ENCODE assay signal across 31 mouse cellular contexts in genomic region chr8:11691284-11691683, GRCm38 (mm10). TPM values are rescaled to one million over a fixed set of nuclear protein-coding genes. Genes with fewer than 3 reads are reported as not detected.
A peak's percentile ranks its signal among the peaks of the same experiment; 100 is the strongest.
DNase-seq lines count a peak whose midpoint lies in the region; ATAC-seq and TF ChIP-seq lines count a peak whose summit lies in the region.
"Had no signal": no experiment of that assay in that cellular context is flagged by ENCODE, and none has a peak within 500 bp of the region (broad histone marks: within the 10 kb centered on the region; RNA-seq: fewer than 3 reads in every experiment).

No protein-coding gene starts in this region.

- ATAC-seq in frontal cortex, adult (ENCODE audit: low TSS enrichment) = peak; percentile 83
- ATAC-seq in hindbrain, postnatal 0 days = no peak
- ATAC-seq in intestine, embryonic 16.5 days = no peak
- ATAC-seq: forebrain, embryonic 16.5 days; hindbrain, embryonic 16.5 days had no signal

- WGBS in hindbrain, postnatal 0 days = 93% methylated on average over 6 of the region's 6 CpGs
- 83% methylated on average over 6 of the region's 6 CpGs for WGBS in intestine, embryonic 16.5 days

- TF ChIP-seq CTCF in hindbrain, postnatal 0 days (IDR thresholded peaks at IDR 0.05; ENCODE audit: low read depth) = no peak

- no peaks in the 10 kb centered on the region for H3K27me3 ChIP-seq in hindbrain, postnatal 0 days (ENCODE audit: insufficient read depth, low read length)
- no peaks in the 10 kb centered on the region for H3K27me3 ChIP-seq in intestine, embryonic 16.5 days (replicated peaks; ENCODE audit: control insufficient read depth, insufficient read depth, low read length)
- H3K27me3 ChIP-seq: embryonic facial prominence, embryonic 15.5 days; forebrain, embryonic 12.5 days; hindbrain, embryonic 12.5 days had no signal

- no peaks in the 10 kb centered on the region for H3K9me3 ChIP-seq in hindbrain, postnatal 0 days (ENCODE audit: low read length)
- H3K9me3 ChIP-seq in intestine, embryonic 16.5 days (ENCODE audit: control insufficient read depth, low read length) = no peaks in the 10 kb centered on the region
- H3K9me3 ChIP-seq: embryonic facial prominence, embryonic 15.5 days; forebrain, embryonic 12.5 days; heart, embryonic 10.5 days; hindbrain, embryonic 12.5 days had no signal

- no peaks in the 10 kb centered on the region for H3K4me1 ChIP-seq in hindbrain, postnatal 0 days (ENCODE audit: insufficient read depth, low read length)
- H3K4me1 ChIP-seq in intestine, embryonic 16.5 days (ENCODE audit: control insufficient read depth, insufficient read depth, low read length) = no peaks in the 10 kb centered on the region
- H3K4me1 ChIP-seq: embryonic facial prominence, embryonic 15.5 days; hindbrain, embryonic 12.5 days had no signal

- H3K27ac ChIP-seq in hindbrain, postnatal 0 days = no peak overlapping the region
- H3K27ac ChIP-seq in intestine, embryonic 16.5 days (ENCODE audit: low read length) = no peak overlapping the region
- H3K27ac ChIP-seq: embryonic facial prominence, embryonic 15.5 days; forebrain, embryonic 12.5 days; heart, embryonic 10.5 days; hindbrain, embryonic 12.5 days had no signal

- DNase-seq in frontal cortex, postnatal 25 days (ENCODE audit: low spot score in 2 of 2) = no peak
- peak; percentile 37 for DNase-seq in 3134 (ENCODE audit: extremely low read depth, insufficient read length, low spot score)
- peak; percentile 81 for DNase-seq in NIH3T3 (ENCODE audit: low read depth)
- peak; percentile 52 for DNase-seq in fibroblast of lung, adult 2 months (ENCODE audit: low read depth)
- DNase-seq in hindbrain, postnatal 0 days (ENCODE audit: low spot score) = no peak
- no peak for DNase-seq in right cerebral cortex, postnatal 14 days
- DNase-seq: adrenal gland, adult 2 months; adrenal gland, postnatal 36 days; cerebellum, adult 11 months; cerebellum, adult 8-10 months; cerebellum, postnatal 14 days; embryo, embryonic 11 days; heart, postnatal 4 days had no signal

- H3K4me3 ChIP-seq in hindbrain, postnatal 0 days (ENCODE audit: low read length) = no peak overlapping the region
- no peak overlapping the region for H3K4me3 ChIP-seq in intestine, embryonic 16.5 days (ENCODE audit: low read length)
- H3K4me3 ChIP-seq: embryonic facial prominence, embryonic 15.5 days; forebrain, embryonic 12.5 days; heart, embryonic 10.5 days; hindbrain, embryonic 12.5 days had no signal

- H3K4me2 ChIP-seq in hindbrain, postnatal 0 days (ENCODE audit: low read depth, low read length) = no peak overlapping the region
- no peak overlapping the region for H3K4me2 ChIP-seq in intestine, embryonic 16.5 days (ENCODE audit: low read depth, low read length)
- H3K4me2 ChIP-seq: embryonic facial prominence, embryonic 15.5 days; forebrain, embryonic 12.5 days; hindbrain, embryonic 12.5 days had no signal

- H3K36me3 ChIP-seq in hindbrain, postnatal 0 days (ENCODE audit: insufficient read depth, low read length) = no peaks in the 10 kb centered on the region
- H3K36me3 ChIP-seq in intestine, embryonic 16.5 days (ENCODE audit: control insufficient read depth, insufficient read depth, low read length) = no peaks in the 10 kb centered on the region
- H3K36me3 ChIP-seq: embryonic facial prominence, embryonic 15.5 days; forebrain, embryonic 12.5 days; G1E; heart, embryonic 10.5 days; hindbrain, embryonic 12.5 days had no signal

- no peak overlapping the region for H3K9ac ChIP-seq in hindbrain, postnatal 0 days (replicated peaks; ENCODE audit: low read length)
- H3K9ac ChIP-seq in intestine, embryonic 16.5 days (ENCODE audit: low read depth, low read length) = no peak overlapping the region
- H3K9ac ChIP-seq: embryonic facial prominence, embryonic 15.5 days; forebrain, embryonic 12.5 days; hindbrain, embryonic 12.5 days had no signal

RNA-seq across cellular contexts. Expression of gene 1700016D06Rik, which starts 9.6 kb away (rescaled TPM):
- total RNA-seq in hindbrain, postnatal 0 days (2014; rRNA removed) = not detected in 2 replicates
- 0.82 TPM in 1 of 2 replicates, not detected in the other for polyA plus RNA-seq in hindbrain, postnatal 0 days (2015; fragmentation: Nextera tagmentation; extraction: Ambion mirVana)
- not detected in 2 replicates for polyA plus RNA-seq in intestine, embryonic 16.5 days (2015; fragmentation: Nextera tagmentation; extraction: Ambion mirVana)
- total RNA-seq: adrenal gland, adult 2 months; adrenal gland, postnatal 36 days; common myeloid progenitor, adult 5-6 weeks; gastrocnemius, postnatal 10 days; gastrocnemius, postnatal 4 days; heart, adult 18-20 months; heart, postnatal 10 days; heart, postnatal 4 days had no signal
- polyA plus RNA-seq: adrenal gland, adult 2 months; brain, embryonic 14.5 days; embryonic facial prominence, embryonic 11.5 days; embryonic facial prominence, embryonic 15.5 days; forebrain, embryonic 12.5 days; G1E; heart, embryonic 10.5 days; heart, embryonic 14.5 days; hindbrain, embryonic 12.5 days; hindbrain, embryonic 16.5 days; intestine, embryonic 14.5 days had no signal

RNA-seq across cellular contexts. Expression of gene Arhgef7, which starts 36.2 kb away (rescaled TPM):
- total RNA-seq in hindbrain, postnatal 0 days (2014; rRNA removed) = 101 and 105 TPM in 2 replicates
- 49.7 and 53.9 TPM in 2 replicates for polyA plus RNA-seq in hindbrain, postnatal 0 days (2015; fragmentation: Nextera tagmentation; extraction: Ambion mirVana)
- 23.9 and 24.0 TPM in 2 replicates for polyA plus RNA-seq in intestine, embryonic 16.5 days (2015; fragmentation: Nextera tagmentation; extraction: Ambion mirVana)

RNA-seq across cellular contexts. Expression of gene Ankrd10, which starts 55.7 kb away (rescaled TPM):
- total RNA-seq in hindbrain, postnatal 0 days (2014; rRNA removed) = 108 and 127 TPM in 2 replicates
- polyA plus RNA-seq in hindbrain, postnatal 0 days (2015; fragmentation: Nextera tagmentation; extraction: Ambion mirVana) = 62.6 and 66.2 TPM in 2 replicates
- 68.9 and 73.5 TPM in 2 replicates for polyA plus RNA-seq in intestine, embryonic 16.5 days (2015; fragmentation: Nextera tagmentation; extraction: Ambion mirVana)

Comparison
In these comparisons a context has a peak if more than half of its experiments do, and no peak if none do; other contexts are left out.
1. DNase-seq: peak in 3134 (single experiment), NIH3T3 (single experiment) and fibroblast of lung, adult 2 months (single experiment); none in frontal cortex, postnatal 25 days (0 of 2), hindbrain, postnatal 0 days (single experiment) and right cerebral cortex, postnatal 14 days (single experiment).